20 mouse cellular contexts compared by ENCODE assay signal in the genomic region with DNA sequence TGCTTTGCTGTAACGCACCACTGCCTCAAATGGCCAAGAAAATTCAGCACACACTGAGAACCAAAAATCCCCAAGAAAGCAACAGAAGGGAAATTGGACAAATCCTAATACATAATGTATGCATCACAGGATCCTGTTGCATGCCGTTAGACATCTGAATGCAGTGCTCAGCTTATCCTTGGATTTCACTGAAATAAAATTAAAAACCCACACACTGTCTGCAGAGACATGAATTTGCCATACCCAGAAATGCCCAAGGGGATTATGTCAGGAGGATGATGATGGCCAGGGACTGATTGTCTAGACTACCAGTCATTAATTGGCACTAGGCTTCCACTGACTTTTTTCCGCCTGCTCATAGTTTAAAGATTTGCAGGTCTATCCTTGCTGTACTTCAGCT.
DNase-seq lines count a peak whose midpoint lies in the region; ATAC-seq lines count a peak whose summit lies in the region.
"Had no signal": no experiment of that assay in that cellular context is flagged by ENCODE, and none has a peak within 500 bp of the region (broad histone marks: within the 10 kb centered on the region; RNA-seq: fewer than 3 reads in every experiment).

No protein-coding gene starts in this region.

- H3K27ac ChIP-seq in hindbrain, embryonic 14.5 days, result no peak overlapping the region
- H3K27ac ChIP-seq in hindbrain, embryonic 16.5 days (ENCODE audit: low read depth, low read length), result no peak overlapping the region
- peak overlapping the region; percentile 46; the same call in 1 of the 2 replicates for H3K27ac ChIP-seq in midbrain, embryonic 15.5 days
- H3K27ac ChIP-seq: embryonic facial prominence, embryonic 10.5 days; forebrain, embryonic 13.5 days; heart, embryonic 10.5 days; hindbrain, embryonic 12.5 days had no signal

- no peak overlapping the region for H3K4me3 ChIP-seq in hindbrain, embryonic 14.5 days (replicated peaks; ENCODE audit: low read length)
- no peak overlapping the region for H3K4me3 ChIP-seq in hindbrain, embryonic 16.5 days (ENCODE audit: low read length)
- no peak overlapping the region for H3K4me3 ChIP-seq in midbrain, embryonic 15.5 days
- H3K4me3 ChIP-seq: embryonic facial prominence, embryonic 10.5 days; forebrain, embryonic 13.5 days; heart, embryonic 10.5 days; hindbrain, embryonic 12.5 days had no signal

- H3K36me3 ChIP-seq in hindbrain, embryonic 14.5 days (replicated peaks; ENCODE audit: control insufficient read depth, insufficient read depth), result no peaks in the 10 kb centered on the region
- H3K36me3 ChIP-seq in hindbrain, embryonic 16.5 days (ENCODE audit: control insufficient read depth, insufficient read depth, low read length), result no peaks in the 10 kb centered on the region
- H3K36me3 ChIP-seq in midbrain, embryonic 15.5 days (replicated peaks), result no peaks in the 10 kb centered on the region
- H3K36me3 ChIP-seq: embryonic facial prominence, embryonic 10.5 days; heart, embryonic 10.5 days; hindbrain, embryonic 12.5 days had no signal

- H3K9ac ChIP-seq in hindbrain, embryonic 14.5 days, result no peak overlapping the region
- H3K9ac ChIP-seq in hindbrain, embryonic 16.5 days (ENCODE audit: low read depth, low read length), result no peak overlapping the region
- no peak overlapping the region for H3K9ac ChIP-seq in midbrain, embryonic 15.5 days
- H3K9ac ChIP-seq: forebrain, embryonic 13.5 days; forebrain, postnatal 0 days; hindbrain, embryonic 12.5 days had no signal

- 0 out of 2 replicates have a peak, but pooled peaks have one; percentile 40 for ATAC-seq in hindbrain, embryonic 14.5 days (ENCODE audit: low FRiP score)
- no peak for ATAC-seq in hindbrain, embryonic 16.5 days
- ATAC-seq in midbrain, embryonic 15.5 days (replicated peaks), result peak; percentile 80
- ATAC-seq: activated CD4-positive, CD25-positive, alpha-beta regulatory T cell, adult 4 months; forebrain, embryonic 13.5 days; forebrain, postnatal 0 days; Patski had no signal

- no peaks in the 10 kb centered on the region for H3K4me1 ChIP-seq in hindbrain, embryonic 14.5 days (replicated peaks; ENCODE audit: control insufficient read depth, insufficient read depth, low read length)
- H3K4me1 ChIP-seq in hindbrain, embryonic 16.5 days (ENCODE audit: control insufficient read depth, insufficient read depth, low read depth, low read length), result no peaks in the 10 kb centered on the region
- H3K4me1 ChIP-seq in midbrain, embryonic 15.5 days, result no peaks in the 10 kb centered on the region
- H3K4me1 ChIP-seq: embryonic facial prominence, embryonic 10.5 days; forebrain, embryonic 13.5 days; heart, embryonic 10.5 days; hindbrain, embryonic 12.5 days had no signal

- WGBS in hindbrain, embryonic 14.5 days, result 80% methylated on average over 3 of the region's 3 CpGs
- 81% methylated on average over 3 of the region's 3 CpGs for WGBS in hindbrain, embryonic 16.5 days
- whole genome bisulfite sequencing in midbrain, embryonic 15.5 days, result 47% methylated on average over 3 of the region's 3 CpGs

- no peaks in the 10 kb centered on the region for H3K9me3 ChIP-seq in hindbrain, embryonic 14.5 days (ENCODE audit: control insufficient read depth, low read length)
- no peaks in the 10 kb centered on the region for H3K9me3 ChIP-seq in hindbrain, embryonic 16.5 days (ENCODE audit: control insufficient read depth, low read length)
- no peaks in the 10 kb centered on the region for H3K9me3 ChIP-seq in midbrain, embryonic 15.5 days
- H3K9me3 ChIP-seq: embryonic facial prominence, embryonic 10.5 days; forebrain, embryonic 13.5 days; heart, embryonic 10.5 days; hindbrain, embryonic 12.5 days had no signal

- H3K4me2 ChIP-seq in hindbrain, embryonic 14.5 days (replicated peaks), result no peak overlapping the region
- no peak overlapping the region for H3K4me2 ChIP-seq in hindbrain, embryonic 16.5 days (ENCODE audit: low read length)
- H3K4me2 ChIP-seq in midbrain, embryonic 15.5 days, result no peak overlapping the region
- H3K4me2 ChIP-seq: forebrain, embryonic 13.5 days; hindbrain, embryonic 12.5 days had no signal

- DNase-seq in hindbrain, embryonic 14.5 days (ENCODE audit: low spot score), result no peak
- peak; percentile 21 to 25 for DNase-seq in right cerebral cortex, postnatal 10 days (ENCODE audit: low spot score in 2 of 2)
- DNase-seq in right cerebral cortex, adult 2 months (ENCODE audit: low spot score in 2 of 2), result no peak
- DNase-seq in kidney, postnatal 36 days, result no peak
- DNase-seq in left cerebral cortex, adult 9 months (ENCODE audit: low spot score in 2 of 2), result no peak
- DNase-seq: adrenal gland, postnatal 14 days; cerebellum, adult 2 months; cerebellum, postnatal 10 days; forebrain, postnatal 0 days; heart, adult 18-20 months; heart, postnatal 10 days; heart, postnatal 4 days had no signal

- no peaks in the 10 kb centered on the region for H3K27me3 ChIP-seq in hindbrain, embryonic 14.5 days (ENCODE audit: control insufficient read depth, insufficient read depth, low read length)
- H3K27me3 ChIP-seq in hindbrain, embryonic 16.5 days (replicated peaks; ENCODE audit: control insufficient read depth, insufficient read depth, low read length), result no peaks in the 10 kb centered on the region
- no peaks in the 10 kb centered on the region for H3K27me3 ChIP-seq in midbrain, embryonic 15.5 days (replicated peaks)
- H3K27me3 ChIP-seq: forebrain, embryonic 13.5 days; hindbrain, embryonic 12.5 days had no signal

Comparison
In these comparisons a context has a peak if more than half of its experiments do, and no peak if none do; other contexts are left out.
1. DNase-seq: peak in right cerebral cortex, postnatal 10 days (2 of 2); none in hindbrain, embryonic 14.5 days (single experiment), right cerebral cortex, adult 2 months (0 of 2), kidney, postnatal 36 days (0 of 2) and left cerebral cortex, adult 9 months (0 of 2).